Mouse (Mus musculus) pancreas, adult 10 weeks (tissue): ENCODE measurements around the gene Dck. TPM values are rescaled to one million over a fixed set of nuclear protein-coding genes. Genes with fewer than 3 reads are reported as not detected.

ENCODE experiments used
- polyA plus RNA-seq: library from polyadenylated mRNA; stranded (reverse); fragments of 350-450 nt; fragmentation: Illumina TruSeq; extraction: RNeasy Lipid Tissue Mini Kit (QIAGEN cat#74804); gene quantifications from one replicate; pipeline ENCODE4 v1.2.3, GENCODE M21; 2015; ENCODE audit warnings: low read depth, low replicate concordance; ENCODE audit not compliant: insufficient read depth

Gene Dck
- polyA plus RNA-seq, result 1.6 TPM

GRCm38 (mm10) chr5:88764987-88765481 lies at the start of gene Dck:
Gene Dck (plus strand): TSS chr5:88764996.

GRCm38 (mm10) chr5:88720116-88721002 lies 44.4 kb upstream of the Dck start, which contains the start of gene Mob1b:
Gene Mob1b (plus strand): TSS chr5:88720855.

Other genes starting within 250 kb of the Dck start
- 10.1 TPM for gene Jchain, start 237.1 kb upstream of the Dck start, polyA plus RNA-seq
- 7.8 TPM for gene Utp3, start 210.5 kb upstream of the Dck start, polyA plus RNA-seq
- 5.2 TPM for gene Rufy3, start 200.0 kb upstream of the Dck start, polyA plus RNA-seq
- 12.7 TPM for gene Grsf1, start 88.8 kb upstream of the Dck start, polyA plus RNA-seq
- gene Mob1b, start 44.1 kb upstream of the Dck start, polyA plus RNA-seq, result 2.9 TPM
- gene Slc4a4, start 121.8 kb downstream of the Dck start, polyA plus RNA-seq, result 2.2 TPM